Mouse (Mus musculus): ENCODE measurements around the gene Gusb. TPM values are rescaled to one million over a fixed set of nuclear protein-coding genes. Genes with fewer than 3 reads are reported as not detected.
A peak's percentile ranks its signal among the peaks of the same experiment; 100 is the strongest.

Gene Gusb
- polyA plus RNA-seq, 1 experiment, result 11.9 TPM

GRCm38 (mm10) chr5:130033869-130034268, 31.0 kb upstream of the Gusb start:
- Histone ChIP-seq H3K36me3 (ENCODE audit: control insufficient read depth, insufficient read depth, low read length) (peaks cover 17% of the 10 kb centered on the region), H3K4me1 (ENCODE audit: control insufficient read depth, insufficient read depth, insufficient read length, low read length) (no peaks in the 10 kb centered on the region; the same call in none of the 2 replicates), H3K27ac (ENCODE audit: insufficient read depth, low read depth, low read length) (no peak overlapping the region), H3K27me3 (ENCODE audit: control insufficient read depth, insufficient read depth, low read length) (no peaks in the 10 kb centered on the region), H3K4me3 (ENCODE audit: low read depth, low read length) (no peak overlapping the region)
- 86% methylated on average over 2 of the region's 2 CpGs for WGBS
- TF ChIP-seq CTCF (IDR thresholded peaks at IDR 0.05; ENCODE audit: extremely low read depth, insufficient read length, insufficient replicate concordance, low read depth, low read length) (no peak), POLR2A (IDR thresholded peaks at IDR 0.05; ENCODE audit: low read depth, low read length) (no peak)

GRCm38 (mm10) chr5:130031410-130032390, 28.9 kb upstream of the Gusb start:
- TF ChIP-seq POLR2A (IDR thresholded peaks at IDR 0.05; ENCODE audit: low read depth, low read length), result no peak
- TF ChIP-seq CTCF (IDR thresholded peaks at IDR 0.05; ENCODE audit: extremely low read depth, insufficient read length, insufficient replicate concordance, low read depth, low read length), result no peak
- Histone ChIP-seq H3K27ac (ENCODE audit: insufficient read depth, low read depth, low read length) (no peak overlapping the region), H3K27me3 (ENCODE audit: control insufficient read depth, insufficient read depth, low read length) (no peaks in the 10 kb centered on the region), H3K4me3 (ENCODE audit: low read depth, low read length) (no peak overlapping the region), H3K4me1 (ENCODE audit: control insufficient read depth, insufficient read depth, insufficient read length, low read length) (no peaks in the 10 kb centered on the region; the same call in none of the 2 replicates), H3K36me3 (ENCODE audit: control insufficient read depth, insufficient read depth, low read length) (peaks cover 10% of the 10 kb centered on the region)
- WGBS, result 92% methylated on average over 19 of the region's 19 CpGs

- H3K4me1 ChIP-seq (ENCODE audit: control insufficient read depth, insufficient read depth, insufficient read length, low read length), result no peaks in the 10 kb centered on the region; the same call in none of the 2 replicates
- WGBS, result 2% methylated on average over 51 of the region's 51 CpGs
Observed at GRCm38 (mm10) chr5:130029142-130029897, 26.5 kb upstream of the Gusb start, which contains the start of the genes Asl and Crcp. Asl (minus strand) TSS chr5:130029247. Crcp (plus strand) TSS chr5:130029290.

GRCm38 (mm10) chr5:130027696-130028095, 24.8 kb upstream of the Gusb start:
- Histone ChIP-seq H3K27me3 (ENCODE audit: control insufficient read depth, insufficient read depth, low read length) (no peaks in the 10 kb centered on the region), H3K27ac (ENCODE audit: insufficient read depth, low read depth, low read length) (no peak overlapping the region), H3K36me3 (ENCODE audit: control insufficient read depth, insufficient read depth, low read length) (no peaks in the 10 kb centered on the region), H3K4me3 (ENCODE audit: low read depth, low read length) (no peak overlapping the region), H3K4me1 (ENCODE audit: control insufficient read depth, insufficient read depth, insufficient read length, low read length) (no peaks in the 10 kb centered on the region; the same call in none of the 2 replicates)
- 80% methylated on average over 7 of the region's 7 CpGs for WGBS
- no peak for TF ChIP-seq POLR2A (IDR thresholded peaks at IDR 0.05; ENCODE audit: low read depth, low read length)
- no peak for TF ChIP-seq CTCF (IDR thresholded peaks at IDR 0.05; ENCODE audit: extremely low read depth, insufficient read length, insufficient replicate concordance, low read depth, low read length)

More at GRCm38 (mm10) chr5:130029142-130029897, 26.5 kb upstream of the Gusb start, which contains the start of the genes Asl and Crcp:
- TF ChIP-seq POLR2A (IDR thresholded peaks at IDR 0.05; ENCODE audit: low read depth, low read length), result no peak; the same call in 1 of the 2 replicates
- TF ChIP-seq CTCF (IDR thresholded peaks at IDR 0.05; ENCODE audit: extremely low read depth, insufficient read length, insufficient replicate concordance, low read depth, low read length), result no peak
- Histone ChIP-seq H3K4me3 (ENCODE audit: low read depth, low read length) (peak within 1 kb of the TSS; percentile 79), H3K36me3 (ENCODE audit: control insufficient read depth, insufficient read depth, low read length) (no peaks in the 10 kb centered on the region), H3K27ac (ENCODE audit: insufficient read depth, low read depth, low read length) (peak within 1 kb of the TSS; percentile 65), H3K27me3 (ENCODE audit: control insufficient read depth, insufficient read depth, low read length) (no peaks in the 10 kb centered on the region)

GRCm38 (mm10) chr5:130027134-130027533, 24.3 kb upstream of the Gusb start:
- H3K36me3 ChIP-seq (ENCODE audit: control insufficient read depth, insufficient read depth, low read length), result no peaks in the 10 kb centered on the region
- H3K4me3 ChIP-seq (ENCODE audit: low read depth, low read length), result no peak overlapping the region
- H3K4me1 ChIP-seq (ENCODE audit: control insufficient read depth, insufficient read depth, insufficient read length, low read length), result no peaks in the 10 kb centered on the region; the same call in none of the 2 replicates
- H3K27ac ChIP-seq (ENCODE audit: insufficient read depth, low read depth, low read length), result no peak overlapping the region
- TF ChIP-seq POLR2A (IDR thresholded peaks at IDR 0.05; ENCODE audit: low read depth, low read length) (no peak), CTCF (IDR thresholded peaks at IDR 0.05; ENCODE audit: extremely low read depth, insufficient read length, insufficient replicate concordance, low read depth, low read length) (no peak)
- WGBS, result 46% methylated on average over 5 of the region's 5 CpGs
- H3K27me3 ChIP-seq (ENCODE audit: control insufficient read depth, insufficient read depth, low read length), result no peaks in the 10 kb centered on the region

GRCm38 (mm10) chr5:130023767-130024539, 21.1 kb upstream of the Gusb start:
- peak; percentile 10; the same call in 1 of the 2 replicates for TF ChIP-seq POLR2A (IDR thresholded peaks at IDR 0.05; ENCODE audit: low read depth, low read length)
- TF ChIP-seq CTCF (IDR thresholded peaks at IDR 0.05; ENCODE audit: extremely low read depth, insufficient read length, insufficient replicate concordance, low read depth, low read length), result peak; percentile 85; the same call in 1 of the 2 replicates
- H3K4me3 ChIP-seq (ENCODE audit: low read depth, low read length), result peak overlapping the region; percentile 70
- no peaks in the 10 kb centered on the region for H3K4me1 ChIP-seq (ENCODE audit: control insufficient read depth, insufficient read depth, insufficient read length, low read length)
- no peaks in the 10 kb centered on the region; the same call in 1 of the 2 replicates for H3K36me3 ChIP-seq (ENCODE audit: control insufficient read depth, insufficient read depth, low read length)
- H3K27me3 ChIP-seq (ENCODE audit: control insufficient read depth, insufficient read depth, low read length), result no peaks in the 10 kb centered on the region
- H3K27ac ChIP-seq (ENCODE audit: insufficient read depth, low read depth, low read length), result peak overlapping the region; percentile 69
- under 1% methylated on average over 32 of the region's 32 CpGs for WGBS

Measured in small intestine, adult 2 months (tissue).